ENCODE assay signal across 8 mouse cellular contexts in genomic region chr13:63749997-63750396, GRCm38 (mm10).
DNase-seq lines count a peak whose midpoint lies in the region; ATAC-seq and TF ChIP-seq lines count a peak whose summit lies in the region.

No protein-coding gene starts in this region.

- H3K27me3 ChIP-seq in forebrain, postnatal 0 days (ENCODE audit: insufficient read depth, low read length), result no peaks in the 10 kb centered on the region
- no peaks in the 10 kb centered on the region for H3K27me3 ChIP-seq in forebrain, embryonic 12.5 days
- H3K27me3 ChIP-seq in kidney, embryonic 16.5 days (ENCODE audit: insufficient read depth, low read length), result no peaks in the 10 kb centered on the region

- TF ChIP-seq CTCF in forebrain, postnatal 0 days (IDR thresholded peaks at IDR 0.05; ENCODE audit: low read depth), result no peak

- H3K9ac ChIP-seq in forebrain, postnatal 0 days, result no peak overlapping the region
- H3K9ac ChIP-seq in forebrain, embryonic 12.5 days, result no peak overlapping the region
- H3K9ac ChIP-seq in kidney, embryonic 16.5 days (replicated peaks; ENCODE audit: low read length), result no peak overlapping the region

- no peaks in the 10 kb centered on the region for H3K36me3 ChIP-seq in forebrain, postnatal 0 days (ENCODE audit: insufficient read depth)
- no peaks in the 10 kb centered on the region for H3K36me3 ChIP-seq in forebrain, embryonic 12.5 days (replicated peaks)
- H3K36me3 ChIP-seq in kidney, embryonic 16.5 days (ENCODE audit: insufficient read depth, low read length), result no peaks in the 10 kb centered on the region

- no peak overlapping the region for H3K4me2 ChIP-seq in forebrain, postnatal 0 days (ENCODE audit: low read depth)
- H3K4me2 ChIP-seq in forebrain, embryonic 12.5 days, result no peak overlapping the region
- no peak overlapping the region for H3K4me2 ChIP-seq in kidney, embryonic 16.5 days (replicated peaks; ENCODE audit: low read depth, low read length)

- no peak overlapping the region for H3K27ac ChIP-seq in forebrain, postnatal 0 days (ENCODE audit: low read depth, low read length)
- H3K27ac ChIP-seq in forebrain, embryonic 12.5 days, result no peak overlapping the region
- 0 out of 2 replicates have a peak overlapping the region, but pooled peaks have one; percentile 34 for H3K27ac ChIP-seq in kidney, embryonic 16.5 days (ENCODE audit: low read length)

- WGBS in forebrain, postnatal 0 days, result 45% methylated on average over 4 of the region's 4 CpGs
- WGBS in forebrain, embryonic 12.5 days, result 82% methylated on average over 4 of the region's 4 CpGs
- 62% methylated on average over 4 of the region's 4 CpGs for WGBS in kidney, embryonic 16.5 days

- H3K4me1 ChIP-seq in forebrain, postnatal 0 days (ENCODE audit: insufficient read depth), result no peaks in the 10 kb centered on the region
- H3K4me1 ChIP-seq in forebrain, embryonic 12.5 days, result no peaks in the 10 kb centered on the region
- H3K4me1 ChIP-seq in kidney, embryonic 16.5 days (ENCODE audit: insufficient read depth, low read length), result no peaks in the 10 kb centered on the region

- H3K4me3 ChIP-seq in forebrain, postnatal 0 days (ENCODE audit: low read depth, low read length), result no peak overlapping the region
- no peak overlapping the region for H3K4me3 ChIP-seq in forebrain, embryonic 12.5 days (replicated peaks)
- H3K4me3 ChIP-seq in kidney, embryonic 16.5 days (ENCODE audit: low read length), result no peak overlapping the region

- H3K9me3 ChIP-seq in forebrain, postnatal 0 days (ENCODE audit: low read length), result no peaks in the 10 kb centered on the region
- peaks cover 4% of the 10 kb centered on the region; the same call in 1 of the 2 replicates for H3K9me3 ChIP-seq in forebrain, embryonic 12.5 days
- no peaks in the 10 kb centered on the region for H3K9me3 ChIP-seq in kidney, embryonic 16.5 days (ENCODE audit: low read length)

- peak; percentile 24 for DNase-seq in forebrain, postnatal 0 days
- peak; percentile 22 to 38 for DNase-seq in right cerebral cortex, postnatal 10 days (ENCODE audit: low spot score in 2 of 2)
- no peak for DNase-seq in right cerebral cortex, postnatal 14 days
- peak; percentile 4 for DNase-seq in telencephalon, adult 2 months (ENCODE audit: low read depth, low spot score)
- no peak for DNase-seq in thymus, postnatal 14 days
- DNase-seq in spleen, postnatal 10 days (ENCODE audit: low spot score in 2 of 2), result no peak

- peak; percentile 38 for ATAC-seq in forebrain, postnatal 0 days
- no peak for ATAC-seq in forebrain, embryonic 12.5 days (ENCODE audit: low FRiP score)
- no peak for ATAC-seq in kidney, embryonic 16.5 days (ENCODE audit: low FRiP score, low TSS enrichment)

Comparison
In these comparisons a context has a peak if more than half of its experiments do, and no peak if none do; other contexts are left out.
1. DNase-seq: peak in forebrain, postnatal 0 days (single experiment), right cerebral cortex, postnatal 10 days (2 of 2) and telencephalon, adult 2 months (single experiment); none in right cerebral cortex, postnatal 14 days (single experiment), thymus, postnatal 14 days (single experiment) and spleen, postnatal 10 days (0 of 2).